27 mouse cellular contexts compared by ENCODE assay signal in genomic region chr13:56467786-56468185, GRCm38 (mm10). TPM values are rescaled to one million over a fixed set of nuclear protein-coding genes. Genes with fewer than 3 reads are reported as not detected.
DNase-seq lines count a peak whose midpoint lies in the region; ATAC-seq lines count a peak whose summit lies in the region.
"Had no signal": no experiment of that assay in that cellular context is flagged by ENCODE, and none has a peak within 500 bp of the region (broad histone marks: within the 10 kb centered on the region; RNA-seq: fewer than 3 reads in every experiment).

No protein-coding gene starts in this region.

- no peak for ATAC-seq in forebrain, embryonic 11.5 days (replicated peaks; ENCODE audit: low FRiP score)
- ATAC-seq in forebrain, embryonic 14.5 days, result no peak
- no peak for ATAC-seq in heart, embryonic 11.5 days (replicated peaks; ENCODE audit: insufficient number of reproducible peaks, low FRiP score, low TSS enrichment)
- ATAC-seq: activated CD4-positive, CD25-positive, alpha-beta regulatory T cell, adult 4 months; CD4-positive, CD25-positive, alpha-beta regulatory T cell, adult 4 months; Patski had no signal

- H3K27ac ChIP-seq in forebrain, embryonic 11.5 days (ENCODE audit: low read depth, low read length), result no peak overlapping the region
- H3K27ac ChIP-seq in forebrain, embryonic 14.5 days (ENCODE audit: low read depth, low read length), result no peak overlapping the region
- H3K27ac ChIP-seq in heart, embryonic 11.5 days (ENCODE audit: low read depth, low read length), result no peak overlapping the region
- no peak overlapping the region for H3K27ac ChIP-seq in heart, embryonic 10.5 days

- H3K36me3 ChIP-seq in forebrain, embryonic 11.5 days (ENCODE audit: control insufficient read depth, insufficient read depth, low read length), result no peaks in the 10 kb centered on the region
- no peaks in the 10 kb centered on the region for H3K36me3 ChIP-seq in forebrain, embryonic 14.5 days (ENCODE audit: control insufficient read depth, insufficient read depth, low read length)
- no peaks in the 10 kb centered on the region for H3K36me3 ChIP-seq in heart, embryonic 11.5 days (ENCODE audit: control insufficient read depth, insufficient read depth, low read length)
- no peaks in the 10 kb centered on the region for H3K36me3 ChIP-seq in heart, embryonic 10.5 days
- H3K36me3 ChIP-seq: G1E had no signal

- DNase-seq in forebrain, embryonic 11.5 days (ENCODE audit: low spot score), result peak; percentile 23
- DNase-seq in forebrain, embryonic 14.5 days (ENCODE audit: low spot score), result no peak
- peak; percentile 59 for DNase-seq in heart, adult 11 months
- peak; percentile 56 for DNase-seq in heart, embryonic 10.5 days (ENCODE audit: low spot score)
- no peak for DNase-seq in heart, postnatal 25 days (ENCODE audit: low spot score)
- DNase-seq: adrenal gland, adult 2 months; adrenal gland, adult 8-10 months; adrenal gland, postnatal 10 days; adrenal gland, postnatal 14 days; adrenal gland, postnatal 25 days; adrenal gland, postnatal 36 days; B cell, adult 2 months; cerebellum, adult 11 months; cerebellum, adult 11-12 months; cerebellum, adult 18-20 months had no signal

- whole genome bisulfite sequencing in forebrain, embryonic 11.5 days, result 95% methylated on average over 7 of the region's 7 CpGs
- WGBS in forebrain, embryonic 14.5 days, result 95% methylated on average over 7 of the region's 7 CpGs
- 92% methylated on average over 7 of the region's 7 CpGs for WGBS in heart, embryonic 11.5 days (ENCODE audit: insufficient replicate concordance)
- WGBS in heart, embryonic 10.5 days, result 88% methylated on average over 7 of the region's 7 CpGs

- H3K4me1 ChIP-seq in forebrain, embryonic 11.5 days (replicated peaks; ENCODE audit: control insufficient read depth, insufficient read depth, low read length), result no peaks in the 10 kb centered on the region
- H3K4me1 ChIP-seq in forebrain, embryonic 14.5 days (ENCODE audit: control insufficient read depth, insufficient read depth, low read length), result no peaks in the 10 kb centered on the region
- no peaks in the 10 kb centered on the region for H3K4me1 ChIP-seq in heart, embryonic 11.5 days (ENCODE audit: control insufficient read depth, insufficient read depth, low read length)
- no peaks in the 10 kb centered on the region for H3K4me1 ChIP-seq in heart, embryonic 10.5 days

- H3K9ac ChIP-seq in forebrain, embryonic 11.5 days (ENCODE audit: low read length), result no peak overlapping the region
- no peak overlapping the region for H3K9ac ChIP-seq in forebrain, embryonic 14.5 days (ENCODE audit: low read length)
- H3K9ac ChIP-seq in heart, embryonic 11.5 days (ENCODE audit: low read depth, low read length), result no peak overlapping the region

- H3K4me3 ChIP-seq in forebrain, embryonic 11.5 days (ENCODE audit: low read depth, low read length), result no peak overlapping the region
- H3K4me3 ChIP-seq in forebrain, embryonic 14.5 days (ENCODE audit: low read depth, low read length), result no peak overlapping the region
- H3K4me3 ChIP-seq in heart, embryonic 11.5 days (ENCODE audit: low read depth, low read length), result no peak overlapping the region
- no peak overlapping the region for H3K4me3 ChIP-seq in heart, embryonic 10.5 days

- intact Hi-C loops in heart, postnatal 25 days (cut with DNase I), result no loop called here

- H3K4me2 ChIP-seq in forebrain, embryonic 11.5 days (ENCODE audit: low read depth, low read length, severe bottlenecking), result no peak overlapping the region
- no peak overlapping the region for H3K4me2 ChIP-seq in forebrain, embryonic 14.5 days (ENCODE audit: low read length)
- no peak overlapping the region for H3K4me2 ChIP-seq in heart, embryonic 11.5 days

- no peaks in the 10 kb centered on the region for H3K27me3 ChIP-seq in forebrain, embryonic 11.5 days (ENCODE audit: control insufficient read depth, insufficient read depth, low read length)
- H3K27me3 ChIP-seq in forebrain, embryonic 14.5 days (replicated peaks; ENCODE audit: control insufficient read depth, insufficient read depth, low read length), result no peaks in the 10 kb centered on the region
- peaks cover 2% of the 10 kb centered on the region; the same call in 1 of the 2 replicates for H3K27me3 ChIP-seq in heart, embryonic 11.5 days (ENCODE audit: control insufficient read depth, insufficient read depth, low read length)
- H3K27me3 ChIP-seq in heart, embryonic 10.5 days (ENCODE audit: insufficient read depth, poor library complexity, severe bottlenecking), result peaks cover 16% of the 10 kb centered on the region
- H3K27me3 ChIP-seq: Patski had no signal

- H3K9me3 ChIP-seq in forebrain, embryonic 11.5 days (ENCODE audit: control insufficient read depth, low read length), result no peaks in the 10 kb centered on the region
- H3K9me3 ChIP-seq in forebrain, embryonic 14.5 days (replicated peaks; ENCODE audit: control insufficient read depth, low read length), result no peaks in the 10 kb centered on the region
- no peaks in the 10 kb centered on the region for H3K9me3 ChIP-seq in heart, embryonic 11.5 days (replicated peaks; ENCODE audit: control insufficient read depth, low read length)
- no peaks in the 10 kb centered on the region for H3K9me3 ChIP-seq in heart, embryonic 10.5 days

RNA-seq across cellular contexts. Expression of gene Il9, which starts 14.3 kb away (rescaled TPM):
- not detected in 2 replicates for polyA plus RNA-seq in forebrain, embryonic 11.5 days (2014; fragmentation: Nextera tagmentation; extraction: Ambion mirVana)
- not detected in 2 replicates for polyA plus RNA-seq in forebrain, embryonic 14.5 days (2014; fragmentation: Nextera tagmentation; extraction: Ambion mirVana)
- polyA plus RNA-seq in heart, embryonic 11.5 days (2014; fragmentation: Nextera tagmentation; extraction: Ambion mirVana), result not detected in 2 replicates
- polyA plus RNA-seq in heart, embryonic 10.5 days (2016; fragmentation: Nextera tagmentation; extraction: Ambion mirVana), result not detected in 2 replicates
- total RNA-seq in heart, postnatal 25 days (2021), result not detected
- total RNA-seq: adrenal gland, adult 18-20 months; adrenal gland, adult 2 months; adrenal gland, adult 8-10 months; adrenal gland, postnatal 10 days; adrenal gland, postnatal 14 days; adrenal gland, postnatal 25 days; adrenal gland, postnatal 36 days; adrenal gland, postnatal 4 days; CH12.LX; ES-E14; G1E; MEL had no signal
- polyA plus RNA-seq: activated CD4-positive, CD25-positive, alpha-beta regulatory T cell, adult 4 months; adrenal gland, adult 2 months; brain, embryonic 14.5 days; C2C12; CD4-positive, CD25-positive, alpha-beta regulatory T cell, adult 4 months; G1E; Patski had no signal

RNA-seq across cellular contexts. Expression of gene Slc25a48, which starts 29.6 kb away (rescaled TPM):
- not detected in 2 replicates for polyA plus RNA-seq in forebrain, embryonic 11.5 days (2014; fragmentation: Nextera tagmentation; extraction: Ambion mirVana)
- 0.06 TPM in 2 replicates for polyA plus RNA-seq in forebrain, embryonic 14.5 days (2014; fragmentation: Nextera tagmentation; extraction: Ambion mirVana)
- 0.04 TPM in 1 of 2 replicates, not detected in the other for polyA plus RNA-seq in heart, embryonic 11.5 days (2014; fragmentation: Nextera tagmentation; extraction: Ambion mirVana)
- 0.05 TPM in 1 of 2 replicates, not detected in the other for polyA plus RNA-seq in heart, embryonic 10.5 days (2016; fragmentation: Nextera tagmentation; extraction: Ambion mirVana)
- total RNA-seq in heart, postnatal 25 days (2021), result under 1 TPM in 1 of 2 experiments, not detected in 1; 0.08 TPM
- total RNA-seq: CH12.LX, MEL had no signal
- polyA plus RNA-seq: activated CD4-positive, CD25-positive, alpha-beta regulatory T cell, adult 4 months; CD4-positive, CD25-positive, alpha-beta regulatory T cell, adult 4 months; G1E had no signal

RNA-seq across cellular contexts. Expression of gene Gm3045, which starts 41.4 kb away (rescaled TPM):
- polyA plus RNA-seq in forebrain, embryonic 11.5 days (2014; fragmentation: Nextera tagmentation; extraction: Ambion mirVana), result not detected in 2 replicates
- polyA plus RNA-seq in forebrain, embryonic 14.5 days (2014; fragmentation: Nextera tagmentation; extraction: Ambion mirVana), result not detected in 2 replicates
- not detected in 2 replicates for polyA plus RNA-seq in heart, embryonic 11.5 days (2014; fragmentation: Nextera tagmentation; extraction: Ambion mirVana)
- not detected in 2 replicates for polyA plus RNA-seq in heart, embryonic 10.5 days (2016; fragmentation: Nextera tagmentation; extraction: Ambion mirVana)
- not detected for total RNA-seq in heart, postnatal 25 days (2021)
- total RNA-seq: adrenal gland, adult 18-20 months; adrenal gland, adult 2 months; adrenal gland, adult 8-10 months; adrenal gland, postnatal 10 days; adrenal gland, postnatal 14 days; adrenal gland, postnatal 25 days; adrenal gland, postnatal 36 days; adrenal gland, postnatal 4 days; CH12.LX; ES-E14; MEL had no signal
- polyA plus RNA-seq: activated CD4-positive, CD25-positive, alpha-beta regulatory T cell, adult 4 months; adrenal gland, adult 2 months; brain, embryonic 14.5 days; C2C12; CD4-positive, CD25-positive, alpha-beta regulatory T cell, adult 4 months; G1E; Patski had no signal

RNA-seq across cellular contexts. Expression of gene Fbxl21, which starts 54.5 kb away (rescaled TPM):
- 1.7 and 2.2 TPM in 2 replicates for polyA plus RNA-seq in forebrain, embryonic 11.5 days (2014; fragmentation: Nextera tagmentation; extraction: Ambion mirVana)
- polyA plus RNA-seq in forebrain, embryonic 14.5 days (2014; fragmentation: Nextera tagmentation; extraction: Ambion mirVana), result 2.9 and 3.5 TPM in 2 replicates
- polyA plus RNA-seq in heart, embryonic 11.5 days (2014; fragmentation: Nextera tagmentation; extraction: Ambion mirVana), result 1.2 and 1.9 TPM in 2 replicates
- polyA plus RNA-seq in heart, embryonic 10.5 days (2016; fragmentation: Nextera tagmentation; extraction: Ambion mirVana), result 1.1 TPM in 2 replicates
- total RNA-seq in heart, postnatal 25 days (2021), result under 1 TPM; 0.47 to 0.67 TPM
- total RNA-seq: CH12.LX, MEL had no signal
- polyA plus RNA-seq: G1E had no signal

Comparison
In these comparisons a context has a peak if more than half of its experiments do, and no peak if none do; other contexts are left out.
1. DNase-seq: peak in forebrain, embryonic 11.5 days (single experiment), heart, adult 11 months (single experiment) and heart, embryonic 10.5 days (single experiment); none in forebrain, embryonic 14.5 days (single experiment) and heart, postnatal 25 days (single experiment).